Mouse (Mus musculus) macrophage (primary cell): Measurements from ENCODE around the gene Clps. TPM values are rescaled to one million over a fixed set of nuclear protein-coding genes. Genes with fewer than 3 reads are reported as not detected.

Experiments used
- H3K27ac ChIP-seq: fragments of 350-480 bp; formaldehyde crosslinking; 2 replicates; pipeline ENCODE4 v1.9.0; 2021
- H3K36me3 ChIP-seq: fragments of 350-480 bp; formaldehyde crosslinking; 2 replicates; pipeline ENCODE4 v1.9.0; 2021; ENCODE audit errors: inconsistent target
- H3K4me3 ChIP-seq: fragments of 350-480 bp; formaldehyde crosslinking; 2 replicates; pipeline ENCODE4 v1.9.0; 2021; ENCODE audit errors: inconsistent target
- H3K79me2 ChIP-seq: fragments of 350-480 bp; formaldehyde crosslinking; 2 replicates; pipeline ENCODE4 v1.9.0; 2021; ENCODE audit errors: inconsistent target
- WGBS: methylation state at CpG from one replicate; pipeline ENCODE4 v1.1.7; 2026; ENCODE audit warnings: inconsistent platforms; ENCODE audit not compliant: missing documents; 5-methylcytosine and 5-hydroxymethylcytosine counted together
- polyA plus RNA-seq: library from polyadenylated mRNA; stranded (reverse); fragments of 250-400 nt; gene quantifications from 3 replicates; pipeline ENCODE4 v1.2.4, GENCODE M21; 2018; ENCODE audit warnings: inconsistent platforms

Gene Clps
- polyA plus RNA-seq, 1 experiment from 2014 or later = not detected

DNA sequence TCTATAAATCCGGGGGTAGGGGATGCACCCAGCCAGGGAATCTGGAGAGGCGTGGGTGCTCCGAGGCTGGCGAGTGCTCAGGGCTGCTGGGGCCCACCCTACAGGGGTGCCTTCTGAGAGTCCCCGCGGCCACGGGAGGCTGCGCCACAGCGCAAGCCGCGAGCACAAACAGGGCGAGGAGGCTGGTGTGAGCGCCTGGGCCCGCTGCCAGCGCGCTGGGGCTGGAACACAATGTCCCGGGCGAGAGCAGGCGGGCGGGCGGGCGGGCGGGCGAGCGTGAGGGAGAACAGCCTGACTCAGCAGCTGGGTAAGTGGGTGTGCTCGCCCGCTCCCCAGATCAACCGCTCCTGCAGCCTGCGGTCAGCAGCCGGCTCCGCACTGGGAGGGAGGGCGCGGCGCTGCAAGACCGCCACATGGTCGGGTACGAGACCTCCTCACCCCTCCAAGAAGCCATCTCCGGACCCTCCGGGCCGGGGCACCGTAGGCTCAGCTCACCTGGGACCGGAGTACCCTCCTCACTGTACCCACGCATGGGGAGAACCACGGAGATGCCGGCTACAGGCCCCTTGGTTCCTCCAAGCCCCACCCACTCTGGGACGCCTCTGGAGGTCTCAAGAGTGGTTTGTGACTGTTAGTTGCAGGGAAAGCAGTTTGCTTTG is 42.5 kb downstream of the Clps start:
- Histone ChIP-seq H3K79me2 (no peaks in the 10 kb centered on the region), H3K4me3 (no peak overlapping the region), H3K27ac (no peak overlapping the region), H3K36me3 (no peaks in the 10 kb centered on the region)
- WGBS = 6% methylated on average over 44 of the region's 46 CpGs

DNA sequence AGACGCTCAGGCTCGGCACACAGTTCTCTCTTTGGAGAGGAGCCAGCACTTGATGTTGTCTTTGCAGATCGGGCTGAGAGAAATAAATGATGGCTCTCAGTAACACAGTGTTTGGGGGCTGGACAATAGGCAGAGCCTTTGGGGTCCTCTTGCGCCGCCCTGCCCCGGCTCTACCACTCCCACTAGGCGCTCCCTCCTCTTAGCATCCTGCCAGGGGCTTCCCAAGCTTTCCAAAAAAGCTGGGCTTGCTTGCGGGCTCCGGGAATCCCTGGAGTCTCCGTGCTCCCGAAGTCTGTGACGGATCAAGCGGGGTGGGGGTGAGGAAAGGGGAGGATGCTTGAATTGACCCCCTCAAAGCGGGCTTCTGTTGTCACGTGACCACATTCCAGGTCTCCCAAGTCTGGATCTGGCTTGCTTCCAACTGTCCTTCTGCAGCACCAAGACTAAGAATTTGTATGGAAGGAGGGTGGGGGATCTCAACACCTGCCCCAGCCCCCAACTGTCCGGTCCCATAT is 43.1 kb downstream of the Clps start, which contains the start of gene Fkbp5:
TSS of gene Fkbp5 (minus strand) at position 87 of the 515 bp plus-strand sequence.
- no peak within 1 kb of the TSS for H3K4me3 ChIP-seq
- no peak within 1 kb of the TSS for H3K27ac ChIP-seq
- 49% methylated on average over 16 of the region's 16 CpGs for WGBS
- no peaks in the 10 kb centered on the region for H3K36me3 ChIP-seq
- H3K79me2 ChIP-seq = no peaks in the 10 kb centered on the region

DNA sequence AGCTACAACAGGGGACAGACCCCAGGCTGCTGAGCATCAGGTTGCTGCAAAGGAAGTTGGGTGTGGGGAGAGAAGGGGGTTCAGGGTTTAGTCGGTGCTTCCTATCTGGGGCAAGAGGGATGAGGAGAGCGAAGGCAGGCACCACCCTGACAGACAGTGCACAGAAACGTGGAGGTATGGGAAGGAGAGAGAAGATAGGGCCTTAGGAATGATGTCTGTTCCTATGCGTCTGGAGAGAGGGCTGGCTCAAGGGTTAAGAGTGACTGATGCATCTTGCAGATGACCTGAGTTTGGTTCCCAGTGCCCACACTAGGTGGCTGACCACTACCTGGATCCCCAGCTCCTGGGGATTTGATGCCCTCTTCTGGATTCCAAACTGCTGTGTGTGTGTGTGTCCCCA is 43.7 kb downstream of the Clps start:
- no peak overlapping the region for H3K4me3 ChIP-seq
- no peak overlapping the region for H3K27ac ChIP-seq
- WGBS = 72% methylated on average over 4 of the region's 4 CpGs

GRCm38 (mm10) chr17:28515431-28516341 is 44.9 kb downstream of the Clps start:
- Histone ChIP-seq H3K4me3 (no peak overlapping the region), H3K36me3 (no peaks in the 10 kb centered on the region), H3K27ac (no peak overlapping the region), H3K79me2 (no peaks in the 10 kb centered on the region)
- WGBS = 60% methylated on average over 9 of the region's 10 CpGs

More for the DNA sequence above, 43.7 kb downstream of the Clps start:
- H3K36me3 ChIP-seq = no peaks in the 10 kb centered on the region
- no peaks in the 10 kb centered on the region for H3K79me2 ChIP-seq

- Histone ChIP-seq H3K4me3 (no peak overlapping the region), H3K79me2 (no peaks in the 10 kb centered on the region), H3K36me3 (no peaks in the 10 kb centered on the region), H3K27ac (peak overlapping the region; percentile 66; the same call in 1 of the 2 replicates)
- WGBS = 82% methylated on average over 5 of the region's 5 CpGs
Observed at GRCm38 (mm10) chr17:28514555-28514954, 46.0 kb downstream of the Clps start.

GRCm38 (mm10) chr17:28513844-28514243 is 46.7 kb downstream of the Clps start:
- H3K27ac ChIP-seq = peak overlapping the region; percentile 66
- H3K4me3 ChIP-seq = no peak overlapping the region
- WGBS = under 1% methylated on average over 7 of the region's 7 CpGs
- no peaks in the 10 kb centered on the region for H3K79me2 ChIP-seq
- no peaks in the 10 kb centered on the region for H3K36me3 ChIP-seq

GRCm38 (mm10) chr17:28513337-28513736 is 47.2 kb downstream of the Clps start:
- peak overlapping the region; percentile 66 for H3K27ac ChIP-seq
- 27% methylated on average over 1 of the region's 1 CpGs for WGBS
- no peak overlapping the region for H3K4me3 ChIP-seq
- no peaks in the 10 kb centered on the region for H3K79me2 ChIP-seq
- H3K36me3 ChIP-seq = no peaks in the 10 kb centered on the region

DNA sequence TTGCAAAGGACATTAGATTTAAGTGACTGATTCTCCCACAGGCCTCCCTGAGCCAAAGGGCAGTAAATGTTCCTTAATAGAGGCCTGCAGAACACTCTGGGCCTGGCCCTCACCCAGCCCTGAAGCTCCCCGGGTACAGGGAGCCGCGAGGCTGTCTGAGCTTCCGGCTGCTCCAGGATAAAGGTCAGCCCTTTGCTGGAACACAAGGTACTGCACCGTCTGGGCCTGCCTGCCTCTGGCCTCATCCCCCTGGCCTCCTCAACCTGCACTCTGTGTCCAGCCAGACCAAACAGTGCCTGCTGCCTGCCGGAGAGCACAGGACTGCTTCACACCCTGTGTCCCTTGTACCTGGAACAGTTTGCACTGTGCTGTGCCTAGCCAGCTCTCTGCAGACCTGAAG is 47.9 kb downstream of the Clps start:
- Histone ChIP-seq H3K4me3 (no peak overlapping the region), H3K27ac (no peak overlapping the region), H3K36me3 (no peaks in the 10 kb centered on the region), H3K79me2 (no peaks in the 10 kb centered on the region)
- 74% methylated on average over 6 of the region's 6 CpGs for WGBS

DNA sequence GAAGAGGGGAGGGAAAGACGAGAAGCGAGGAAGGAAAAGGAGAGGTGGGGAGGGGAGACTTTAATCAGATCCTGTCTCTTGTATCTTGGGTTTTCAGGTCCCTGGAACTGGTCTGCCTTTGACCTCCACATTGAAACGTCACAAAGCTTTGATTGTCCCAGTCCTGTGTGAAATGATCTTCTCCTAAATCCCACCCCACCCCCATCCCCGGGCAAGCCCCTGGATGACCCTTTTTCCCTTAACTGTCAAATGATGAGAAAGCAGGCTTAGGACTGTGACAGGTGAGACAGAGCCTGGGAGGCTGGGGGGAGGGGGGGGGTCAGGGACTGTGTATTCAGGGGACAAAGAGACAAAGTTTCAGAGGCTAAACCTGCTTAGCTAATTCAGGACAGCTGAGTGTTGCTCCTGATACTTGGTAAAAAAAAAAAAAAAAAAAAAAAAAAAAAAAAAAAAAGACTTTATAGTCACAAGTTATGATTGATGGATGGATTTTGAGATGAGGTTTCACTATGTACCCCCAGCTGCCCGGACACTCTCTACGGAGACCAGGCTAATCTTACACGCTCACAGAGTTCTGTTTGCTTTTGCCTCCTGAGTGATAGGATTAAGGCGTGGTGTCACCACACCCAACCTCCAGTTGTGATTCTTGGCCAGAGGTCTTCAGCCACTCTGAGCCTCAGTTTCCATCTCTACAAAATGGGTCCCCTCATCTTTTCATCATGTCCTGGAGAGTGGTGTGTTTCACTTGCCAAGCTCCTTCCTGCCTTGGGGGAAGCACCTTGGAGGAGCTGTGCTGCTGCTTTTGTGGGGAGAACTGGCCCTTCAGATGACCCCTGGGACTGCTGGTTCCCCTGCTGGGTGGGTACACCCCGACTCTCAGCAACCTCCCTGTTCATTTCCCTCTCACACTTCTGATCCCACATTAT is 48.7 kb downstream of the Clps start:
- no peak overlapping the region for H3K4me3 ChIP-seq
- WGBS = 66% methylated on average over 9 of the region's 9 CpGs
- H3K79me2 ChIP-seq = no peaks in the 10 kb centered on the region
- no peak overlapping the region for H3K27ac ChIP-seq
- H3K36me3 ChIP-seq = no peaks in the 10 kb centered on the region

DNA sequence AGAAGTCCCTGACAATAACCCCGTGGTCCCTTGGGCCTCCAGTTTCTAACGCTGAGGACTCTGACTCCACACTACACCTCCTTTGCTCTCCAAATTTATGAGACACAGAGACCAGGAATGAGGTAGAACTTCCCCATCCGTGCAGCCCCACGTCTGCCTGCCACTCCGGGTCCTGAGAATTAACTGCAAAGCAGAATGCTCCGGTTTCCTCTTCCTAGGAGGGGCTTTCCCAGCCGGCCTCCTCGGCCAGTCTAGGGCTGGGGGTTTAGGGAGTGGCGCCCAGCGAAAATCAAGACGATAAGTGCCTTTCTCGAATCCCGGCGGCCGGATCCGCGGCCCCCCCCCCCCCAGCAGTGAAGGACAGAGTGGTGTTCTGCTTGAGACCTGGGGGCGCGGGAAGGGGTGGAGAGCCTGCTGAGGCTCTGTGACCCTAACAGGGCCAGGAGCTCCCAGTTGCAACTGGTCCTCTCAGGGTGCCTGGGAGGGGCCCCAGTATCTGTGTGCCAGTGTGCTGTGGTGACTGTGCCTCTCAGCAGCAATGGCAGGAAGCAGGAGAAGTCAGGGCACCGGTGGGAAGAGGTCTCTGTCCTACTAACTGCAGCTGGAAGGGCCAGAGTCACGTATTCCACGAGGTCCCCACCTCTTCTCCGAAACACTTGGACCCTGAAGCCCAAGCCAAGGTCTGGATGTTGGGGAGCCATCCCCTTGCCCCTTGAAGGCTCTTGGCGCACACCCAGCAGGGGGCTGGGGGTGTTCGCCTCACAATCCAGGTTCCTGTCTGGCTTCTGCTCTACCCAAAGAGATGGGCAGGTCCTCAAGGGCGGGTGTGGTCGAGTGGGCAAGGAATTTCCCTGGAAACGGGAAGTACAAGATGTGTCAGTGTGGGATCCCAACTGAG is 49.9 kb downstream of the Clps start:
- Histone ChIP-seq H3K27ac (no peak overlapping the region), H3K4me3 (no peak overlapping the region), H3K79me2 (no peaks in the 10 kb centered on the region), H3K36me3 (no peaks in the 10 kb centered on the region)
- WGBS = 12% methylated on average over 23 of the region's 28 CpGs

Other genes with a start within 250 kb of the Clps start
- 10.8 to 20.6 TPM (median 20.1 TPM) in 3 replicates for gene Fance, start 247.2 kb downstream of the Clps start, polyA plus RNA-seq
- 257 to 572 TPM (median 569 TPM) in 3 replicates for gene Rpl10a, start 232.3 kb downstream of the Clps start, polyA plus RNA-seq
- gene Tead3, start 209.9 kb downstream of the Clps start, polyA plus RNA-seq = not detected in 3 replicates
- not detected in 3 replicates for gene Tulp1, start 195.5 kb downstream of the Clps start, polyA plus RNA-seq
- gene Fkbp5, start 43.2 kb downstream of the Clps start, polyA plus RNA-seq = 3.6 to 19.6 TPM (median 5.8 TPM) in 3 replicates
- gene Armc12, start 30.0 kb downstream of the Clps start, polyA plus RNA-seq = not detected in 3 replicates
- gene Clpsl2, start 11.4 kb downstream of the Clps start, polyA plus RNA-seq = not detected in 3 replicates
- not detected in 3 replicates for gene Lhfpl5, start 14.9 kb upstream of the Clps start, polyA plus RNA-seq
- 27.4 to 34.2 TPM (median 32.5 TPM) in 3 replicates for gene Srpk1, start 61.9 kb upstream of the Clps start, polyA plus RNA-seq
- gene Slc26a8, start 129.5 kb upstream of the Clps start, polyA plus RNA-seq = not detected in 3 replicates
- gene Mapk14, start 130.6 kb upstream of the Clps start, polyA plus RNA-seq = 62.0 to 93.5 TPM (median 63.5 TPM) in 3 replicates
- gene AC170998.1, start 165.3 kb upstream of the Clps start, polyA plus RNA-seq = 0.93 to 1.7 TPM (median 0.96 TPM) in 3 replicates
- 0.19 TPM in 1 of 3 replicates, not detected in the others for gene Mapk13, start 208.5 kb upstream of the Clps start, polyA plus RNA-seq
- gene Brpf3, start 240.3 kb upstream of the Clps start, polyA plus RNA-seq = 11.9 to 24.5 TPM (median 12.0 TPM) in 3 replicates